ENCODE assay signal across 25 mouse cellular contexts in the genomic region with DNA sequence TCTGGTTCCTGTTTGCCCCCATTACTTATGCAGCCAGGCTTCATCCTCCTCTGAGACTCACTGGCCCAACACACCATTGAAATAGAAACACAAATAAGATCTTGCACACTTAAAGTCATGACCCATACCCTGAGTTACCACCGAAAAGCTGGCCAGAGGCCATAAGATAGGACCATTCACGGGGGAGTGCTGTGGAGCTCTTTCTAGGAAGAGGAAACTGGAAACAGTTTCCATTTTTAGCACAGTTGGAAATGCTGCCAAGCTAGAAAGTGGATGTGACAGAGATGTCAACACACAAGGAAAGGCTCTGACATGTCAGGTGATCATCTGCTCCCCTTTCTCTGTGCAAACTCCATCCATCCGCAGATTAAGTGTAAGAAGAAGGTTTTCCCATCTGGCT. TPM values are rescaled to one million over a fixed set of nuclear protein-coding genes. Genes with fewer than 3 reads are reported as not detected.
DNase-seq lines count a peak whose midpoint lies in the region; ATAC-seq lines count a peak whose summit lies in the region.
"Had no signal": no experiment of that assay in that cellular context is flagged by ENCODE, and none has a peak within 500 bp of the region (broad histone marks: within the 10 kb centered on the region; RNA-seq: fewer than 3 reads in every experiment).

No protein-coding gene starts in this region.

- H3K4me2 ChIP-seq in lung, embryonic 16.5 days (ENCODE audit: low read depth, low read length), result no peak overlapping the region
- peak overlapping the region; percentile 19; the same call in 1 of the 2 replicates for H3K4me2 ChIP-seq in heart, embryonic 15.5 days
- H3K4me2 ChIP-seq: embryonic facial prominence, embryonic 13.5 days; forebrain, embryonic 12.5 days; midbrain, embryonic 11.5 days; neural tube, embryonic 15.5 days had no signal

- peaks cover 5% of the 10 kb centered on the region for H3K4me1 ChIP-seq in lung, embryonic 16.5 days (replicated peaks; ENCODE audit: control insufficient read depth, insufficient read depth, low read length)
- peaks cover 39% of the 10 kb centered on the region for H3K4me1 ChIP-seq in heart, embryonic 10.5 days
- H3K4me1 ChIP-seq in heart, embryonic 15.5 days (replicated peaks), result peaks cover 59% of the 10 kb centered on the region
- H3K4me1 ChIP-seq: forebrain, embryonic 12.5 days had no signal

- no peaks in the 10 kb centered on the region for H3K9me3 ChIP-seq in lung, embryonic 16.5 days (ENCODE audit: control insufficient read depth, low read length)
- H3K9me3 ChIP-seq in heart, embryonic 10.5 days, result no peaks in the 10 kb centered on the region
- H3K9me3 ChIP-seq in heart, embryonic 15.5 days (replicated peaks), result no peaks in the 10 kb centered on the region
- H3K9me3 ChIP-seq: embryonic facial prominence, embryonic 13.5 days; forebrain, embryonic 12.5 days; limb, embryonic 10.5 days; neural tube, embryonic 15.5 days had no signal

- no peak for DNase-seq in lung, adult 18-20 months
- peak; percentile 76 for DNase-seq in heart, embryonic 10.5 days (ENCODE audit: low spot score)
- no peak for DNase-seq in frontal cortex, adult 2 months (ENCODE audit: extremely low spot score in 1 of 2, low spot score in 1 of 2)
- DNase-seq in gastrocnemius, adult 18-20 months (ENCODE audit: low spot score), result no peak
- DNase-seq in testis, postnatal 14 days (ENCODE audit: low spot score), result no peak
- DNase-seq: adrenal gland, postnatal 25 days; cerebellum, adult 8-10 months; cerebellum, postnatal 36 days; embryo, embryonic 11 days; kidney, adult 9 months; kidney, postnatal 14 days; liver; thymus, postnatal 25 days had no signal

- H3K27ac ChIP-seq in lung, embryonic 16.5 days (ENCODE audit: low read length), result no peak overlapping the region
- H3K27ac ChIP-seq in heart, embryonic 10.5 days, result no peak overlapping the region
- peak overlapping the region; percentile 64 for H3K27ac ChIP-seq in heart, embryonic 15.5 days
- H3K27ac ChIP-seq: embryonic facial prominence, embryonic 13.5 days; forebrain, embryonic 12.5 days; hindbrain, postnatal 0 days; limb, embryonic 10.5 days; neural tube, embryonic 15.5 days had no signal

- no peak overlapping the region for H3K4me3 ChIP-seq in lung, embryonic 16.5 days (ENCODE audit: low read length)
- no peak overlapping the region for H3K4me3 ChIP-seq in heart, embryonic 10.5 days
- H3K4me3 ChIP-seq in heart, embryonic 15.5 days, result no peak overlapping the region
- H3K4me3 ChIP-seq: embryonic facial prominence, embryonic 13.5 days; erythroblast, embryonic 14.5 days; forebrain, embryonic 12.5 days; limb, embryonic 10.5 days; neural tube, embryonic 15.5 days had no signal

- ATAC-seq in lung, embryonic 16.5 days (ENCODE audit: low read depth), result 0 out of 2 replicates have a peak, but pooled peaks have one; percentile 18
- peak; percentile 91 for ATAC-seq in heart, embryonic 15.5 days (replicated peaks; ENCODE audit: insufficient number of reproducible peaks, insufficient read depth, low FRiP score, low read depth)
- ATAC-seq: activated CD4-positive, CD25-positive, alpha-beta regulatory T cell, adult 4 months; hindbrain, postnatal 0 days; intestine, embryonic 16.5 days had no signal

- 34% methylated on average over 3 of the region's 3 CpGs for WGBS in lung, embryonic 16.5 days
- 13% methylated on average over 3 of the region's 3 CpGs for WGBS in heart, embryonic 10.5 days
- WGBS in heart, embryonic 15.5 days, result 15% methylated on average over 3 of the region's 3 CpGs

- no peak overlapping the region for H3K9ac ChIP-seq in lung, embryonic 16.5 days (ENCODE audit: low read length)
- no peak overlapping the region for H3K9ac ChIP-seq in heart, embryonic 15.5 days
- H3K9ac ChIP-seq: embryonic facial prominence, embryonic 13.5 days; forebrain, embryonic 12.5 days; neural tube, embryonic 15.5 days had no signal

- H3K36me3 ChIP-seq in lung, embryonic 16.5 days (ENCODE audit: control insufficient read depth, insufficient read depth, low read length), result no peaks in the 10 kb centered on the region
- H3K36me3 ChIP-seq in heart, embryonic 10.5 days, result peaks cover 3% of the 10 kb centered on the region; the same call in 1 of the 2 replicates
- 0 out of 2 replicates have a peak, but pooled peaks cover 1% of the 10 kb centered on the region for H3K36me3 ChIP-seq in heart, embryonic 15.5 days
- H3K36me3 ChIP-seq: embryonic facial prominence, embryonic 13.5 days; forebrain, embryonic 12.5 days; neural tube, embryonic 15.5 days had no signal

- H3K27me3 ChIP-seq in lung, embryonic 16.5 days (ENCODE audit: control insufficient read depth, insufficient read depth, low read depth, low read length), result no peaks in the 10 kb centered on the region
- H3K27me3 ChIP-seq in heart, embryonic 10.5 days (ENCODE audit: insufficient read depth, poor library complexity, severe bottlenecking), result no peaks in the 10 kb centered on the region
- H3K27me3 ChIP-seq in heart, embryonic 15.5 days, result no peaks in the 10 kb centered on the region
- H3K27me3 ChIP-seq: embryonic facial prominence, embryonic 13.5 days; neural tube, embryonic 15.5 days had no signal

RNA-seq across cellular contexts. Expression of a gene that starts 7.7 kb away (rescaled TPM):
- polyA plus RNA-seq in lung, embryonic 16.5 days (2015; fragmentation: Nextera tagmentation; extraction: Ambion mirVana), result 66.5 and 76.3 TPM in 2 replicates
- 66.7 and 78.8 TPM in 2 replicates for polyA plus RNA-seq in heart, embryonic 10.5 days (2016; fragmentation: Nextera tagmentation; extraction: Ambion mirVana)
- 110 and 113 TPM in 2 replicates for polyA plus RNA-seq in heart, embryonic 15.5 days (2015; fragmentation: Nextera tagmentation; extraction: Ambion mirVana)
- polyA plus RNA-seq in frontal cortex, adult 2 months (2012; rRNA removed), result 7.6 and 10.3 TPM in 2 replicates
- 10 to 100 TPM; 13.2 to 26.4 TPM for total RNA-seq in gastrocnemius, adult 18-20 months (2021)
- total RNA-seq: MEL had no signal

RNA-seq across cellular contexts. Expression of a gene that starts 57.6 kb away (rescaled TPM):
- 21.1 and 21.6 TPM in 2 replicates for polyA plus RNA-seq in lung, embryonic 16.5 days (2015; fragmentation: Nextera tagmentation; extraction: Ambion mirVana)
- polyA plus RNA-seq in heart, embryonic 10.5 days (2016; fragmentation: Nextera tagmentation; extraction: Ambion mirVana), result 13.9 and 14.0 TPM in 2 replicates
- polyA plus RNA-seq in heart, embryonic 15.5 days (2015; fragmentation: Nextera tagmentation; extraction: Ambion mirVana), result 12.7 and 15.3 TPM in 2 replicates
- polyA plus RNA-seq in frontal cortex, adult 2 months (2012; rRNA removed), result 24.5 and 28.2 TPM in 2 replicates
- total RNA-seq in gastrocnemius, adult 18-20 months (2021), result 1 to 10 TPM; 2.4 to 3.5 TPM
- polyA plus RNA-seq: erythroblast, embryonic 14.5 days had no signal

RNA-seq across cellular contexts. Expression of a gene that starts 57.7 kb away (rescaled TPM):
- 30.8 and 33.3 TPM in 2 replicates for polyA plus RNA-seq in lung, embryonic 16.5 days (2015; fragmentation: Nextera tagmentation; extraction: Ambion mirVana)
- 35.6 and 39.6 TPM in 2 replicates for polyA plus RNA-seq in heart, embryonic 10.5 days (2016; fragmentation: Nextera tagmentation; extraction: Ambion mirVana)
- polyA plus RNA-seq in heart, embryonic 15.5 days (2015; fragmentation: Nextera tagmentation; extraction: Ambion mirVana), result 29.3 and 33.1 TPM in 2 replicates
- polyA plus RNA-seq in frontal cortex, adult 2 months (2012; rRNA removed), result 34.4 and 39.3 TPM in 2 replicates
- total RNA-seq in gastrocnemius, adult 18-20 months (2021), result 10 to 100 TPM; 19.8 to 26.0 TPM
